Mouse (Mus musculus) G1E (cell line): Measurements from ENCODE around the gene Ube2g2. TPM values are rescaled to one million over a fixed set of nuclear protein-coding genes. Genes with fewer than 3 reads are reported as not detected.
"Not testable (repeated sequence)": the region's sequence is repeated elsewhere in the genome, so short reads cannot be mapped to it uniquely, and the experiment has no call there.

ENCODE experiments used
- ATAC-seq: 2 replicates; pipeline ENCODE4 v1.8.0; 2016; ENCODE audit warnings: mild to moderate bottlenecking; ENCODE audit not compliant: insufficient number of reproducible peaks, poor library complexity, low FRiP score, severe bottlenecking; ENCODE audit errors: extremely low read depth
- DNase-seq: peaks from one replicate; pipeline ENCODE4 v3.0.0; 2012; ENCODE audit warnings: low spot score
- H3K27me3 ChIP-seq: 2 replicates; pipeline ENCODE4 v1.6.1; 2012; ENCODE audit warnings: mild to moderate bottlenecking, low read length, inconsistent platforms; ENCODE audit not compliant: insufficient read depth
- H3K36me3 ChIP-seq: replicated peaks from 2 replicates; pipeline ENCODE3; 2012; ENCODE audit warnings: mild to moderate bottlenecking, inconsistent platforms
- H3K4me1 ChIP-seq: 2 replicates; pipeline ENCODE4 v1.6.1; 2012; ENCODE audit warnings: low read depth, low read length, inconsistent platforms, mixed read lengths; ENCODE audit not compliant: insufficient read depth
- H3K4me3 ChIP-seq: 2 replicates; pipeline ENCODE4 v1.5.1; 2012; ENCODE audit warnings: low read depth, mild to moderate bottlenecking, inconsistent platforms, low read length, moderate library complexity, mixed read lengths
- H3K9me3 ChIP-seq: replicated peaks from 2 replicates; pipeline ENCODE4 v1.6.1; 2012; ENCODE audit warnings: inconsistent platforms
- CTCF ChIP-seq: IDR thresholded peaks from 2 replicates; pipeline ENCODE4 v1.5.1; 2012; ENCODE audit warnings: low read depth, low read length, inconsistent platforms, mixed read lengths
- GATA1 ChIP-seq: IDR thresholded peaks from 2 replicates; pipeline ENCODE4 v1.6.1; 2012; ENCODE audit warnings: borderline replicate concordance, low read length, inconsistent platforms, mixed read lengths
- GATA2 ChIP-seq: IDR thresholded peaks from 2 replicates; pipeline ENCODE4 v1.6.1; 2012; ENCODE audit warnings: low read depth, low read length, inconsistent platforms, borderline replicate concordance
- POLR2AphosphoS5 ChIP-seq: IDR thresholded peaks from 2 replicates; pipeline ENCODE4 v1.6.1; 2012; ENCODE audit warnings: low read depth, low read length, inconsistent platforms; ENCODE audit not compliant: insufficient replicate concordance
- TAL1 ChIP-seq: conservative IDR thresholded peaks from 2 replicates; pipeline ENCODE4 v1.6.1; 2012; ENCODE audit warnings: low read depth, low read length, inconsistent platforms, mixed read lengths
- polyA plus RNA-seq: library from polyadenylated mRNA; stranded (reverse); fragments of >175 nt; gene quantifications from 2 replicates; pipeline ENCODE4 v1.2.3, GENCODE M21; 2012
- total RNA-seq, 2 experiments: library from RNA; stranded (forward) in 1 of 2; stranded (reverse) in 1 of 2; fragments of 200-1000 nt in 1 of 2; fragments of >200 nt in 1 of 2; fragmentation: Nextera tagmentation in 1 of 2; gene quantifications; 2 replicates each; pipeline ENCODE4 v1.2.3; 2014 to 2017

Gene Ube2g2
- total and polyA plus RNA-seq, 3 experiments, result 20.7 to 35.0 (median 24.5) TPM

GRCm38 (mm10) chr10:77687021-77687420 lies 64.9 kb downstream of the Ube2g2 start:
- Histone ChIP-seq H3K4me1 (no peaks in the 10 kb centered on the region; the same call in none of the 2 replicates), H3K4me3 (no peak overlapping the region), H3K9me3 (no peaks in the 10 kb centered on the region), H3K27me3 (peaks cover 74% of the 10 kb centered on the region), H3K36me3 (no peaks in the 10 kb centered on the region)
- DNase-seq (no peak), ATAC-seq (no peak)
- TF ChIP-seq GATA1 (no peak), TAL1 (no peak), POLR2AphosphoS5 (no peak), CTCF (no peak), GATA2 (no peak)

- H3K4me1 ChIP-seq, ATAC-seq, H3K4me3 ChIP-seq, DNase-seq, H3K36me3 ChIP-seq, H3K9me3 ChIP-seq: not testable (repeated sequence)
- H3K27me3 ChIP-seq, result peaks cover 66% of the 10 kb centered on the region
Measured at GRCm38 (mm10) chr10:77690356-77690807, 68.3 kb downstream of the Ube2g2 start, which contains the start of gene Gm19402. Gm19402 (minus strand) TSS chr10:77690757.

Other genes with a start within 250 kb of the Ube2g2 start
Only the 20 nearest of the 30 such genes appear.
- gene Fam207a, start 106.5 kb upstream of the Ube2g2 start, total RNA-seq (2014; fragmentation: Nextera tagmentation), result 13.0 and 14.5 TPM in 2 replicates
- gene Fam207a, start 106.5 kb upstream of the Ube2g2 start, total RNA-seq (2017), result 31.1 and 39.4 TPM in 2 replicates
- 122 and 191 TPM in 2 replicates for gene Fam207a, start 106.5 kb upstream of the Ube2g2 start, polyA plus RNA-seq
- gene Itgb2, start 92.0 kb upstream of the Ube2g2 start, total RNA-seq (2014; fragmentation: Nextera tagmentation), result 39.6 and 51.8 TPM in 2 replicates
- gene Itgb2, start 92.0 kb upstream of the Ube2g2 start, total RNA-seq (2017), result 49.1 and 49.2 TPM in 2 replicates
- 8.5 and 20.0 TPM in 2 replicates for gene Itgb2, start 92.0 kb upstream of the Ube2g2 start, polyA plus RNA-seq
- gene Pttg1ip, start 40.6 kb upstream of the Ube2g2 start, total RNA-seq (2014; fragmentation: Nextera tagmentation), result 133 and 140 TPM in 2 replicates
- gene Pttg1ip, start 40.6 kb upstream of the Ube2g2 start, total RNA-seq (2017), result 111 and 115 TPM in 2 replicates
- 106 and 128 TPM in 2 replicates for gene Pttg1ip, start 40.6 kb upstream of the Ube2g2 start, polyA plus RNA-seq
- gene Sumo3, start 16.2 kb upstream of the Ube2g2 start, total RNA-seq (2014; fragmentation: Nextera tagmentation), result 32.6 and 35.3 TPM in 2 replicates
- 96.3 and 115 TPM in 2 replicates for gene Sumo3, start 16.2 kb upstream of the Ube2g2 start, total RNA-seq (2017)
- 130 and 160 TPM in 2 replicates for gene Sumo3, start 16.2 kb upstream of the Ube2g2 start, polyA plus RNA-seq
- not detected in 2 replicates for gene Gm49325, start 16.1 kb upstream of the Ube2g2 start, total RNA-seq (2014; fragmentation: Nextera tagmentation)
- gene Gm49325, start 16.1 kb upstream of the Ube2g2 start, total RNA-seq (2017), result not detected in 2 replicates
- gene Gm49325, start 16.1 kb upstream of the Ube2g2 start, polyA plus RNA-seq, result not detected in 2 replicates
- gene Tspear, start 64.3 kb downstream of the Ube2g2 start, total RNA-seq (2014; fragmentation: Nextera tagmentation), result not detected in 2 replicates
- gene Tspear, start 64.3 kb downstream of the Ube2g2 start, total RNA-seq (2017), result not detected in 2 replicates
- gene Tspear, start 64.3 kb downstream of the Ube2g2 start, polyA plus RNA-seq, result not detected in 2 replicates
- not detected in 2 replicates for gene Gm19402, start 68.5 kb downstream of the Ube2g2 start, total RNA-seq (2014; fragmentation: Nextera tagmentation)
- gene Gm19402, start 68.5 kb downstream of the Ube2g2 start, total RNA-seq (2017), result not detected in 2 replicates
- not detected in 2 replicates for gene Gm19402, start 68.5 kb downstream of the Ube2g2 start, polyA plus RNA-seq
- gene Gm9508, start 75.0 kb downstream of the Ube2g2 start, total RNA-seq (2014; fragmentation: Nextera tagmentation), result not detected in 2 replicates
- not detected in 2 replicates for gene Gm9508, start 75.0 kb downstream of the Ube2g2 start, total RNA-seq (2017)
- gene Gm9508, start 75.0 kb downstream of the Ube2g2 start, polyA plus RNA-seq, result not detected in 2 replicates
- gene Gm10272, start 84.4 kb downstream of the Ube2g2 start, total RNA-seq (2014; fragmentation: Nextera tagmentation), result not detected in 2 replicates
- not detected in 2 replicates for gene Gm10272, start 84.4 kb downstream of the Ube2g2 start, total RNA-seq (2017)
- gene Gm10272, start 84.4 kb downstream of the Ube2g2 start, polyA plus RNA-seq, result not detected in 2 replicates
- gene Gm10024, start 89.2 kb downstream of the Ube2g2 start, total RNA-seq (2014; fragmentation: Nextera tagmentation), result not detected in 2 replicates
- gene Gm10024, start 89.2 kb downstream of the Ube2g2 start, total RNA-seq (2017), result not detected in 2 replicates
- gene Gm10024, start 89.2 kb downstream of the Ube2g2 start, polyA plus RNA-seq, result not detected in 2 replicates
- not detected in 2 replicates for gene Gm10142, start 93.5 kb downstream of the Ube2g2 start, total RNA-seq (2014; fragmentation: Nextera tagmentation)
- not detected in 2 replicates for gene Gm10142, start 93.5 kb downstream of the Ube2g2 start, total RNA-seq (2017)
- not detected in 2 replicates for gene Gm10142, start 93.5 kb downstream of the Ube2g2 start, polyA plus RNA-seq
- not detected in 2 replicates for gene Krtap12-1, start 98.3 kb downstream of the Ube2g2 start, total RNA-seq (2014; fragmentation: Nextera tagmentation)
- not detected in 2 replicates for gene Krtap12-1, start 98.3 kb downstream of the Ube2g2 start, total RNA-seq (2017)
- not detected in 2 replicates for gene Krtap12-1, start 98.3 kb downstream of the Ube2g2 start, polyA plus RNA-seq
- gene Gm10100, start 104.2 kb downstream of the Ube2g2 start, total RNA-seq (2014; fragmentation: Nextera tagmentation), result not detected in 2 replicates
- gene Gm10100, start 104.2 kb downstream of the Ube2g2 start, total RNA-seq (2017), result not detected in 2 replicates
- gene Gm10100, start 104.2 kb downstream of the Ube2g2 start, polyA plus RNA-seq, result not detected in 2 replicates
- not detected in 2 replicates for gene Gm18596, start 120.4 kb downstream of the Ube2g2 start, total RNA-seq (2014; fragmentation: Nextera tagmentation)
- not detected in 2 replicates for gene Gm18596, start 120.4 kb downstream of the Ube2g2 start, total RNA-seq (2017)
- not detected in 2 replicates for gene Gm18596, start 120.4 kb downstream of the Ube2g2 start, polyA plus RNA-seq
- not detected in 2 replicates for gene Gm9736, start 129.1 kb downstream of the Ube2g2 start, total RNA-seq (2014; fragmentation: Nextera tagmentation)
- 0.22 TPM in 1 of 2 replicates, not detected in the other for gene Gm9736, start 129.1 kb downstream of the Ube2g2 start, total RNA-seq (2017)
- not detected in 2 replicates for gene Gm9736, start 129.1 kb downstream of the Ube2g2 start, polyA plus RNA-seq
- gene Gm3233, start 137.4 kb downstream of the Ube2g2 start, total RNA-seq (2014; fragmentation: Nextera tagmentation), result not detected in 2 replicates
- gene Gm3233, start 137.4 kb downstream of the Ube2g2 start, total RNA-seq (2017), result 0.33 TPM in 1 of 2 replicates, not detected in the other
- not detected in 2 replicates for gene Gm3233, start 137.4 kb downstream of the Ube2g2 start, polyA plus RNA-seq
- gene Gm3238, start 149.1 kb downstream of the Ube2g2 start, total RNA-seq (2014; fragmentation: Nextera tagmentation), result not detected in 2 replicates
- gene Gm3238, start 149.1 kb downstream of the Ube2g2 start, total RNA-seq (2017), result 0.22 TPM in 1 of 2 replicates, not detected in the other
- not detected in 2 replicates for gene Gm3238, start 149.1 kb downstream of the Ube2g2 start, polyA plus RNA-seq
- not detected in 2 replicates for gene Gm7138, start 154.7 kb downstream of the Ube2g2 start, total RNA-seq (2014; fragmentation: Nextera tagmentation)
- gene Gm7138, start 154.7 kb downstream of the Ube2g2 start, total RNA-seq (2017), result 0.33 TPM in 1 of 2 replicates, not detected in the other
- not detected in 2 replicates for gene Gm7138, start 154.7 kb downstream of the Ube2g2 start, polyA plus RNA-seq
- not detected in 2 replicates for gene Gm3250, start 160.3 kb downstream of the Ube2g2 start, total RNA-seq (2014; fragmentation: Nextera tagmentation)
- gene Gm3250, start 160.3 kb downstream of the Ube2g2 start, total RNA-seq (2017), result not detected in 2 replicates
- not detected in 2 replicates for gene Gm3250, start 160.3 kb downstream of the Ube2g2 start, polyA plus RNA-seq
- not detected in 2 replicates for gene Gm7137, start 165.9 kb downstream of the Ube2g2 start, total RNA-seq (2014; fragmentation: Nextera tagmentation)
- not detected in 2 replicates for gene Gm7137, start 165.9 kb downstream of the Ube2g2 start, total RNA-seq (2017)
- gene Gm7137, start 165.9 kb downstream of the Ube2g2 start, polyA plus RNA-seq, result not detected in 2 replicates